Mouse (Mus musculus): Measurements from ENCODE around the gene Hsp90ab1. TPM values are rescaled to one million over a fixed set of nuclear protein-coding genes. Genes with fewer than 3 reads are reported as not detected.

Hsp90ab1 gene
- total RNA-seq, 2 experiments from 2014 or later = 1,111 to 1,198 TPM

GRCm38 (mm10) chr17:45543115-45543514 is 30.0 kb downstream of the Hsp90ab1 start:
- DNase-seq = no peak

- DNase-seq = no peak
Measured at GRCm38 (mm10) chr17:45542705-45543104, 30.4 kb downstream of the Hsp90ab1 start.

GRCm38 (mm10) chr17:45542129-45542528 is 30.9 kb downstream of the Hsp90ab1 start:
- no peak for DNase-seq

GRCm38 (mm10) chr17:45539664-45540063 is 33.4 kb downstream of the Hsp90ab1 start:
- no peak for DNase-seq

GRCm38 (mm10) chr17:45538394-45538793 is 34.7 kb downstream of the Hsp90ab1 start:
- DNase-seq = no peak

GRCm38 (mm10) chr17:45536264-45536663 is 36.8 kb downstream of the Hsp90ab1 start:
- peak; percentile 70 for DNase-seq

- no peak for DNase-seq
Measured at GRCm38 (mm10) chr17:45532896-45533295, 40.2 kb downstream of the Hsp90ab1 start.

- DNase-seq = no peak
Measured at GRCm38 (mm10) chr17:45530346-45530782, 42.7 kb downstream of the Hsp90ab1 start.

- no peak for DNase-seq
Measured at GRCm38 (mm10) chr17:45526571-45526970, 46.5 kb downstream of the Hsp90ab1 start.

GRCm38 (mm10) chr17:45524961-45525360 is 48.1 kb downstream of the Hsp90ab1 start:
- no peak for DNase-seq

GRCm38 (mm10) chr17:45523263-45523662 is 49.8 kb downstream of the Hsp90ab1 start, which contains the start of gene Tcte1:
Tcte1 (plus strand) TSS chr17:45523434.
- DNase-seq = no peak

GRCm38 (mm10) chr17:45520136-45520535 is 52.9 kb downstream of the Hsp90ab1 start:
- no peak for DNase-seq

GRCm38 (mm10) chr17:45518766-45519475 is 54.1 kb downstream of the Hsp90ab1 start:
- no peak for DNase-seq

Other genes starting within 250 kb of the Hsp90ab1 start
- gene Cdc5l, start 139.5 kb downstream of the Hsp90ab1 start, total RNA-seq (2021) = 10 to 100 TPM; 40.0 to 40.9 TPM
- under 1 TPM in 1 of 2 experiments, not detected in 1; 0.48 TPM for gene Spats1, start 97.9 kb downstream of the Hsp90ab1 start, total RNA-seq (2021)
- gene Aars2, start 66.4 kb downstream of the Hsp90ab1 start, total RNA-seq (2021) = 10 to 100 TPM; 17.6 to 22.6 TPM
- not detected for gene Tcte1, start 49.8 kb downstream of the Hsp90ab1 start, total RNA-seq (2021)
- gene Tmem151b, start 23.6 kb downstream of the Hsp90ab1 start, total RNA-seq (2021) = 1 to 10 TPM; 1.2 to 3.1 TPM
- gene Nfkbie, start 17.6 kb downstream of the Hsp90ab1 start, total RNA-seq (2021) = 1 to 10 TPM; 4.4 to 6.2 TPM
- gene Slc35b2, start 9.4 kb downstream of the Hsp90ab1 start, total RNA-seq (2021) = 10 to 100 TPM; 65.9 TPM
- gene Slc29a1, start 26.3 kb upstream of the Hsp90ab1 start, total RNA-seq (2021) = 100 to 1,000 TPM; 130 to 145 TPM
- 1 to 10 TPM in 1 of 2 experiments, under 1 TPM in 1; 0.57 to 1.9 TPM for gene Mymx, start 28.8 kb upstream of the Hsp90ab1 start, total RNA-seq (2021)
- gene Capn11, start 86.1 kb upstream of the Hsp90ab1 start, total RNA-seq (2021) = under 1 TPM in 1 of 2 experiments, not detected in 1; 0.63 TPM
- 100 to 1,000 TPM; 131 to 137 TPM for gene Mrpl14, start 113.1 kb upstream of the Hsp90ab1 start, total RNA-seq (2021)
- gene Tmem63b, start 113.6 kb upstream of the Hsp90ab1 start, total RNA-seq (2021) = 10 to 100 TPM; 44.9 to 56.8 TPM
- not detected for gene 1600014C23Rik, start 160.6 kb upstream of the Hsp90ab1 start, total RNA-seq (2021)